Mouse (Mus musculus) neural tube, embryonic 11.5 days (tissue): ENCODE results near the gene Fbxl15. TPM values are rescaled to one million over a fixed set of nuclear protein-coding genes. Genes with fewer than 3 reads are reported as not detected.
A peak's percentile ranks its signal among the peaks of the same experiment; 100 is the strongest.

Experiments
- ATAC-seq: fragments of 200-750 bp; cut with Nextera tagmentation; 2 replicates; pipeline ENCODE4 v1.8.0; 2017; ENCODE audit warnings: moderate number of reproducible peaks, mild to moderate bottlenecking, moderate TSS enrichment, moderate library complexity; ENCODE audit not compliant: insufficient read depth, low FRiP score, low TSS enrichment
- DNase-seq: peaks from one replicate; pipeline ENCODE4 v3.0.0-alpha.2; 2015; ENCODE audit warnings: low spot score
- H3K27ac ChIP-seq: fragments of 300-500 bp; sonication (generic); 2 replicates; pipeline ENCODE4 v1.5.1; 2014; ENCODE audit warnings: low read depth, mild to moderate bottlenecking, low read length
- H3K27me3 ChIP-seq: fragments of 300-500 bp; sonication (generic); 2 replicates; pipeline ENCODE4 v1.6.1; 2014; ENCODE audit warnings: mild to moderate bottlenecking, low read length, mixed read lengths; ENCODE audit not compliant: control insufficient read depth, insufficient read depth
- H3K36me3 ChIP-seq: fragments of 300-500 bp; sonication (generic); 2 replicates; pipeline ENCODE4 v1.6.1; 2014; ENCODE audit warnings: mild to moderate bottlenecking, low read length, moderate library complexity, mixed read lengths; ENCODE audit not compliant: control insufficient read depth, insufficient read depth
- H3K4me1 ChIP-seq: fragments of 300-500 bp; sonication (generic); 2 replicates; pipeline ENCODE4 v1.6.1; 2014; ENCODE audit warnings: low read length, mixed read lengths; ENCODE audit not compliant: control insufficient read depth, insufficient read depth
- H3K4me2 ChIP-seq: fragments of 300-500 bp; sonication (generic); 2 replicates; pipeline ENCODE4 v1.6.1; 2014; ENCODE audit warnings: low read depth, mild to moderate bottlenecking, moderate library complexity
- H3K4me3 ChIP-seq: fragments of 300-500 bp; sonication (generic); 2 replicates; pipeline ENCODE4 v1.5.1; 2014; ENCODE audit warnings: low read depth, low read length
- H3K9ac ChIP-seq: fragments of 300-500 bp; sonication (generic); 2 replicates; pipeline ENCODE4 v1.6.1; 2014; ENCODE audit warnings: mild to moderate bottlenecking, low read length
- H3K9me3 ChIP-seq: fragments of 300-500 bp; sonication (generic); 2 replicates; pipeline ENCODE4 v1.6.1; 2016; ENCODE audit warnings: low read length; ENCODE audit not compliant: control insufficient read depth
- WGBS: fragments of 180-500 bp; shearing (Covaris S2); extraction: QIAGEN DNeasy Blood & Tissue Kit; methylation state at CpG from one replicate; pipeline ENCODE4 v1.1.7; 2014; 5-methylcytosine and 5-hydroxymethylcytosine counted together
- polyA plus RNA-seq: library from polyadenylated mRNA; unstranded; fragments of >200 nt; fragmentation: Nextera tagmentation; extraction: Ambion mirVana; gene quantifications from 2 replicates; pipeline ENCODE4 v1.2.1, GENCODE M21; 2014

The Fbxl15 gene
- polyA plus RNA-seq, 1 experiment from 2014 or later: 22.0 TPM

GRCm38 (mm10) chr19:46344710-46345419 lies 16.9 kb downstream of the Fbxl15 start:
- H3K27ac ChIP-seq: no peak overlapping the region
- DNase-seq (no peak), ATAC-seq (no peak)
- no peak overlapping the region for H3K9ac ChIP-seq
- WGBS: 18% methylated on average over 7 of the region's 7 CpGs
- no peak overlapping the region for H3K4me3 ChIP-seq
- no peaks in the 10 kb centered on the region; the same call in 1 of the 2 replicates for H3K9me3 ChIP-seq
- peaks cover 4% of the 10 kb centered on the region for H3K4me1 ChIP-seq
- H3K4me2 ChIP-seq: no peak overlapping the region
- H3K27me3 ChIP-seq: peaks cover 7% of the 10 kb centered on the region
- no peaks in the 10 kb centered on the region for H3K36me3 ChIP-seq

GRCm38 (mm10) chr19:46347146-46347545 lies 19.2 kb downstream of the Fbxl15 start:
- Histone ChIP-seq H3K36me3 (no peaks in the 10 kb centered on the region), H3K4me1 (peaks cover 4% of the 10 kb centered on the region), H3K9ac (no peak overlapping the region), H3K4me3 (no peak overlapping the region), H3K4me2 (no peak overlapping the region), H3K27ac (no peak overlapping the region), H3K9me3 (no peaks in the 10 kb centered on the region; the same call in 1 of the 2 replicates), H3K27me3 (peaks cover 11% of the 10 kb centered on the region)
- WGBS: 93% methylated on average over 1 of the region's 1 CpGs
- ATAC-seq (no peak), DNase-seq (no peak)

DNA sequence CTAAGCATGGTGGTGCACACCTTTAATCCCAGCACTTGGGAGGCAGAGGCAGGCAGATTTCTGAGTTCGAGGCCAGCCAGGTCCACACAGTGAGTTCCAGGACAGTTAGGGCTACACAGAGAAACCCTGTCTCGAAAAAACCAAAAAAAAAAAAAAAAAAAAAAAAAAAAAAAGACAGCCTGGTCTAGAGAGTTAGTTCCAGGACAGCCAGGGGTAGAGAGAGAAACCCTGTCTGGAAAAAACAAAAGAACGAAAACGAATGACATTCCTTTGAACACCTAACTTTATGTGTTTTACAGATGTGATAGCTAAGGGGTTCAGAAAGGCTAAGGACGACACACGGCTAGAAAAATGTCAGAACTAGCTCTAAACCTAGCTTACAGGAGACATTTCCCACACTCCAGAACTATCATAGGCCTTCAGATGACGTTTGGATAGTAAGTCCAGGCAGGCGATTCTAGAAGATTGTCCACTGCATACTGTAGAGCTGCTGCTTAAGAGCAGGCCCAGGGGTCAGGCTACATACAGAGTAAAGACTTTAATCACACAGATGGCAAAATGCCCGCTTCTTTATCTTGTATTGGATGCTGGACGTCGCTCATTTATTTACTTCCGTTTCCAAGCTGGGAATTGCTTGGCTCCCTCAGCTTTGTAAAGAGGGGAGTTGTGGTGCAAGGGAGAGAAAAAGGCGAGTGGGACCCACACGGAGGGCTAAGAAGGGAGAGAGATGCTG lies 20.1 kb downstream of the Fbxl15 start:
- ATAC-seq (no peak), DNase-seq (peak; percentile 22)
- H3K27me3 ChIP-seq: peaks cover 11% of the 10 kb centered on the region
- H3K9ac ChIP-seq: peak overlapping the region; percentile 61
- H3K4me2 ChIP-seq: peak overlapping the region; percentile 73
- H3K36me3 ChIP-seq: no peaks in the 10 kb centered on the region
- 33% methylated on average over 14 of the region's 14 CpGs for WGBS
- peak overlapping the region; percentile 54; the same call in 1 of the 2 replicates for H3K27ac ChIP-seq
- H3K9me3 ChIP-seq: no peaks in the 10 kb centered on the region; the same call in 1 of the 2 replicates
- peak overlapping the region; percentile 48 for H3K4me3 ChIP-seq
- peaks cover 4% of the 10 kb centered on the region for H3K4me1 ChIP-seq

DNA sequence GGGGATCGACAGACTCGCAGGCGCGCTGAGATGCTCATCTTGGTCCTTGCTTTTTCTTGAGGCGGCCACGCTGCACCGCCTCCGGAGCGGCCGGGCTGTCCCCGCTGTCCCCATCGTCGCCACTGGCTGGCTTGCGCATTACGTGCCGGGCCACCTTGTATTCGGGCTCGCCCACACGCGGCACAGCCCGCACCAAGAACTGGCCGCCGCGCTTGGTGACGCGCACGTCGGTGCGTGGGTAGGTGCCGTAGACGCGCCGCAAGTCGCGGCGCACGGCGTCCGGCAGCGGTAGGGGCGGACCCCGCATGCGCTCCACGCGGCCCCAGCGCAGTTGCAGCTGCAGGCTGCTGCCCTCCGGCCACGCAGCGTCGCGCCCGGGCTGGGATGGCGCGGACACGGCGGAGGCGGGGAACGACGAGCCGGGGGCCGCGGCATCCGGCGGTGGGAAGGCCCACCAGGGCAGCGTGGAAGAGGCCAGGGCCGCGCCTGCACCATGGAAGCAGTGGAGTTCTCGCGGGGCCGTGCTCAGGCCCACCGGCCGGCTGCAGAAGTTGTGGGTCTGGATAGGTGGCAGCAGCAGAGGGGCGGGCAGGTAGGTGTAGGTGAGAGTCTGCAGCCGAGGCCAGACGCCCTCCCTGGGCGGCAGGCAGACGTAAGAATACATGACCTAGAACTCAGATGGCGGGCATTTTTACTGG lies 20.9 kb downstream of the Fbxl15 start:
- DNase-seq: peak; percentile 87
- peak overlapping the region; percentile 48 for H3K4me3 ChIP-seq
- H3K9me3 ChIP-seq: no peaks in the 10 kb centered on the region; the same call in 1 of the 2 replicates
- ATAC-seq: peak; percentile 77
- H3K9ac ChIP-seq: peak overlapping the region; percentile 61
- WGBS: 1% methylated on average over 77 of the region's 78 CpGs
- peaks cover 11% of the 10 kb centered on the region for H3K27me3 ChIP-seq
- H3K36me3 ChIP-seq: no peaks in the 10 kb centered on the region
- H3K4me2 ChIP-seq: peak overlapping the region; percentile 73
- peaks cover 4% of the 10 kb centered on the region for H3K4me1 ChIP-seq
- H3K27ac ChIP-seq: peak overlapping the region; percentile 54

- Histone ChIP-seq H3K4me1 (peaks cover 4% of the 10 kb centered on the region), H3K27me3 (peaks cover 11% of the 10 kb centered on the region), H3K36me3 (no peaks in the 10 kb centered on the region), H3K4me3 (peak overlapping the region; percentile 48), H3K27ac (no peak overlapping the region), H3K9ac (peak overlapping the region; percentile 61), H3K4me2 (peak overlapping the region; percentile 73), H3K9me3 (no peaks in the 10 kb centered on the region)
- no peak for DNase-seq
- 27% methylated on average over 6 of the region's 6 CpGs for WGBS
- no peak for ATAC-seq
Observed at GRCm38 (mm10) chr19:46349550-46349949, 21.6 kb downstream of the Fbxl15 start.

- H3K4me3 ChIP-seq: peak within 1 kb of the TSS; percentile 48
- H3K4me2 ChIP-seq: peak within 1 kb of the TSS; percentile 73
- H3K36me3 ChIP-seq: no peaks in the 10 kb centered on the region
- 0 out of 2 replicates have a peak within 1 kb of the TSS, but pooled peaks have one; percentile 54 for H3K27ac ChIP-seq
- no peak for DNase-seq
- H3K4me1 ChIP-seq: peaks cover 4% of the 10 kb centered on the region
- peak within 1 kb of the TSS; percentile 61 for H3K9ac ChIP-seq
- H3K27me3 ChIP-seq: peaks cover 11% of the 10 kb centered on the region
- no peaks in the 10 kb centered on the region for H3K9me3 ChIP-seq
- ATAC-seq: no peak
- WGBS: 64% methylated on average over 10 of the region's 10 CpGs
Observed at GRCm38 (mm10) chr19:46350168-46350932, 22.4 kb downstream of the Fbxl15 start, which contains the start of gene 2310034G01Rik. TSS of gene 2310034G01Rik (minus strand) at chr19:46350302.

DNA sequence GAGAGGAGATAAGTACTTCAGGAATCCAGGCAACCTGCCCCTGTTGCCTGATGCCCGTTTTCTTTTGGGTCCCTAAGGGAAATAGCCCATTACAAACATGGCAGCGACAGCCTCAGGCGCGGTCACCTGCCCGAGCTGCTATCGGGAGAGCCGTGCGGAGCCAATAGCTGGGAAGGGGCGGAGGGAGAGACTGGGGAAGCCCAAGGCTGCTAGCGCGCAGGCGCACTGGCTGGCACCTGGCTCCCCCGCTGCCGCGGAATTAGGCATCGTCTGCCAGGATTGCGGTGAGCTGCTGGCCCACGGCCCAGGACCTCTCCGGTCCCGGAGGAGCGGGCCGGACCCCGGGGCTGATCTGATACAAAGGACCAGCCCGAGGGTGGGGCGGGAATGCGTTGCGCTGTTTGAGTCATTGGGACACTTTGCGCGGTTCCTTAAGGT lies 28.7 kb downstream of the Fbxl15 start:
- Histone ChIP-seq H3K27ac (no peak overlapping the region), H3K4me3 (peak overlapping the region; percentile 44), H3K9me3 (no peaks in the 10 kb centered on the region), H3K36me3 (no peaks in the 10 kb centered on the region), H3K4me1 (no peaks in the 10 kb centered on the region), H3K9ac (peak overlapping the region; percentile 61), H3K27me3 (peaks cover 10% of the 10 kb centered on the region), H3K4me2 (peak overlapping the region; percentile 72)
- DNase-seq: peak; percentile 87
- WGBS: under 1% methylated on average over 29 of the region's 29 CpGs
- peak; percentile 67 for ATAC-seq
